8 mouse cellular contexts compared by ENCODE assay signal in the genomic region with DNA sequence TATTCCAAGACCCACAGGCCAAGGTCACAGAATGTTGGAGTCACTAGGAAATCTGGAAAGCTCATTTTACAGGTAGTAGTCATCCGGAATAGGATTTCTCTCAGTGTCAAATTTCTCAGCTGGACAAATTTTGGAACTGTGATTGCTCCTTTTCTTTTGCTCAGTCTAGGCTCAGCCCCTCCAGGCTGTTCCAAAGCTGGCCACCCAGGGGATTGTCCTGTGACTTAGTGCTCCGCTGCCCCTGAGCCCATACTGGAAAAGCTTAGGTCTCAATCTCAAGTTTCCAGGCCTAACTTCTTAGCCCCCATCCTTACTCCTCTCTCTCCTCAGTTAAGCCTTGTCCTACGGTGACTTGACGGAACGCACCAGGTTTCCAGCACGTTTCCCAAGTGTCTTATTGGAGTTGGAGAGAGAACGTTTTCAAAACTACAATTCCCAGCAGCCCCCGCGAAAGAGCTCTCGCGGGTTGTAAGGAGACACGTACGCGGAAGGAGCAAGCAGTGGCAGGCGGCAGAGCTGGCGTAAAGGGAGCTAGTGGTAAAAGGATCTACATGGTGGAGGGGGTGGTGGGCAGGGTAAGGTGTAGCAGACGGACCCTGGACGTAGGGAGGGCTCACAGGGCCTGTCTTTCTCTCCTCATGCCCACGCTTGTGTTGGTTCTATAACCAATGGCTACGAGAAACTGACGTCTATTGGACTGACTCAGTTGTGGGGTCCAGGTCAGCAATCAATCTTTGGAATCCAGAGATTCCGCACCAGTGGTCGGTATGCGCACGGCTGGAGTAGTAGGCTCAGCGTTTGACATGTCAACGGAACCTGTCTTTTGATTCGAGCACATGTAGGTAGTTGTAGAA. TPM values are rescaled to one million over a fixed set of nuclear protein-coding genes. Genes with fewer than 3 reads are reported as not detected.
A peak's percentile ranks its signal among the peaks of the same experiment; 100 is the strongest.
DNase-seq lines count a peak whose midpoint lies in the region; ATAC-seq and TF ChIP-seq lines count a peak whose summit lies in the region.

Gmppa (plus strand) TSS at position 456 of the 854 bp plus-strand sequence.

- peaks cover 4 to 9% of the 10 kb centered on the region in 2 experiments; a peak in 2 of 4 replicates for H3K4me1 ChIP-seq in ES-E14 (ENCODE audit: control insufficient read depth in 2 of 2, insufficient read depth in 2 of 2, low read length in 2 of 2, poor library complexity in 1 of 2)
- H3K4me1 ChIP-seq in forebrain, embryonic 16.5 days (replicated peaks; ENCODE audit: control insufficient read depth, insufficient read depth, low read length), result peaks cover 9% of the 10 kb centered on the region
- peaks cover 15% of the 10 kb centered on the region for H3K4me1 ChIP-seq in neural tube, embryonic 15.5 days

- in situ Hi-C loops in ES-E14 (cut with MboI; ENCODE audit: low sequenced_read_pairs in 2 of 2, unreplicated experiment in 2 of 2), result no loop called here

- peak; percentile 85 for DNase-seq in ES-E14 (ENCODE audit: low read depth, low spot score)
- DNase-seq in heart, postnatal 25 days (ENCODE audit: low spot score), result peak; percentile 67
- peak; percentile 87 for DNase-seq in layer of hippocampus, adult 11-12 months (ENCODE audit: low spot score)
- DNase-seq in lung, adult 18-20 months, result peak; percentile 85 to 90
- DNase-seq in thymus, adult 18-20 months, result peak; percentile 61 to 65

- peak within 1 kb of the TSS; percentile 72 for H3K4me2 ChIP-seq in forebrain, embryonic 16.5 days (ENCODE audit: low read length)
- H3K4me2 ChIP-seq in neural tube, embryonic 15.5 days, result peak within 1 kb of the TSS; percentile 68

- intact Hi-C loops in heart, postnatal 25 days (cut with DNase I), result no loop called here

- no peaks in the 10 kb centered on the region; the same call in 1 of the 2 replicates for H3K27me3 ChIP-seq in forebrain, embryonic 16.5 days (replicated peaks; ENCODE audit: control insufficient read depth, insufficient read depth, low read length)
- H3K27me3 ChIP-seq in neural tube, embryonic 15.5 days (replicated peaks), result peaks cover 11% of the 10 kb centered on the region; the same call in 1 of the 2 replicates

- H3K4me3 ChIP-seq in ES-E14 (ENCODE audit: insufficient read depth in 1 of 2, low read depth in 1 of 2, low read length in 2 of 2, poor library complexity in 1 of 2, severe bottlenecking in 1 of 2), result peak within 1 kb of the TSS; percentile 92 to 95
- H3K4me3 ChIP-seq in forebrain, embryonic 16.5 days (replicated peaks; ENCODE audit: low read length), result peak within 1 kb of the TSS; percentile 56
- H3K4me3 ChIP-seq in neural tube, embryonic 15.5 days (replicated peaks), result peak within 1 kb of the TSS; percentile 59

- H3K36me3 ChIP-seq in ES-E14 (ENCODE audit: control insufficient read depth, insufficient read depth, low read length, poor library complexity, severe bottlenecking), result 0 out of 2 replicates have a peak, but pooled peaks cover 2% of the 10 kb centered on the region
- peaks cover under 1% of the 10 kb centered on the region; the same call in 1 of the 2 replicates for H3K36me3 ChIP-seq in forebrain, embryonic 16.5 days (ENCODE audit: control insufficient read depth, insufficient read depth)
- H3K36me3 ChIP-seq in neural tube, embryonic 15.5 days, result no peaks in the 10 kb centered on the region; the same call in 1 of the 2 replicates

- 6% methylated on average over 28 of the region's 28 CpGs for WGBS in forebrain, embryonic 16.5 days
- 7% methylated on average over 28 of the region's 28 CpGs for WGBS in neural tube, embryonic 15.5 days

- H3K27ac ChIP-seq in ES-E14 (ENCODE audit: insufficient read depth, low read depth, low read length, poor library complexity, severe bottlenecking), result no peak within 1 kb of the TSS; the same call in 1 of the 2 replicates
- H3K27ac ChIP-seq in forebrain, embryonic 16.5 days (ENCODE audit: low read length), result peak within 1 kb of the TSS; percentile 41; the same call in 1 of the 2 replicates
- H3K27ac ChIP-seq in neural tube, embryonic 15.5 days (replicated peaks), result peak within 1 kb of the TSS; percentile 78

- no peaks in the 10 kb centered on the region for H3K9me3 ChIP-seq in ES-E14 (ENCODE audit: control insufficient read depth, insufficient read depth, low read depth, low read length)
- no peaks in the 10 kb centered on the region for H3K9me3 ChIP-seq in forebrain, embryonic 16.5 days (ENCODE audit: control insufficient read depth, low read length)
- H3K9me3 ChIP-seq in neural tube, embryonic 15.5 days (replicated peaks), result no peaks in the 10 kb centered on the region

- ATAC-seq in cerebellum, adult (ENCODE audit: insufficient number of reproducible peaks, low FRiP score, low TSS enrichment), result peak; percentile 73
- ATAC-seq in forebrain, embryonic 16.5 days, result peak; percentile 91
- ATAC-seq in neural tube, embryonic 15.5 days (ENCODE audit: low FRiP score), result peak; percentile 86

- peak within 1 kb of the TSS; percentile 92 for H3K9ac ChIP-seq in ES-E14 (ENCODE audit: insufficient read depth, low read depth, low read length, poor library complexity, severe bottlenecking)
- H3K9ac ChIP-seq in forebrain, embryonic 16.5 days (replicated peaks; ENCODE audit: low read depth, low read length), result peak within 1 kb of the TSS; percentile 64
- H3K9ac ChIP-seq in neural tube, embryonic 15.5 days (replicated peaks), result peak within 1 kb of the TSS; percentile 62

TF ChIP-seq in ES-E14, 5 proteins besides CTCF, POLR2A, EP300 and RAD21:
- TF ChIP-seq ZNF384 (IDR thresholded peaks at IDR 0.05; ENCODE audit: low read depth, low read length), result no peak
- peak; percentile 96 for TF ChIP-seq HCFC1 (IDR thresholded peaks at IDR 0.05; ENCODE audit: borderline replicate concordance, insufficient read depth, low read length)
- TF ChIP-seq CHD2 (IDR thresholded peaks at IDR 0.05; ENCODE audit: low read depth, low read length), result peak; percentile 95

RNA-seq across cellular contexts. Expression of gene Gmppa, which starts in this region (rescaled TPM):
- total RNA-seq in ES-E14 (2012; rRNA removed), result 40.2 and 51.6 TPM in 2 replicates
- polyA plus RNA-seq in forebrain, embryonic 16.5 days (2015; fragmentation: Nextera tagmentation; extraction: Ambion mirVana), result 86.4 and 93.1 TPM in 2 replicates
- total RNA-seq in heart, postnatal 25 days (2021), result 10 to 100 TPM; 36.6 to 37.3 TPM
- 72.4 and 78.3 TPM in 2 replicates for polyA plus RNA-seq in neural tube, embryonic 15.5 days (2015; fragmentation: Nextera tagmentation; extraction: Ambion mirVana)
